Mouse (Mus musculus) hindlimb bud, embryonic 11.5 days (tissue): ENCODE measurements at regions not wholly inside any gene's neighbourhood (a gene's known extent, or its start where the extent isn't known, plus 50 kb on each side); places are given as distances from the start of the nearest gene placed in this dataset.

Source experiments
- DNase-seq: peaks from one replicate; pipeline ENCODE4 v3.0.0-alpha.2; 2012; ENCODE audit warnings: low read depth, low spot score; ENCODE audit errors: extremely low spot score

GRCm38 (mm10) chr6:31212694-31213093, 185.8 kb upstream of the Mkln1 start:
- DNase-seq = no peak

- DNase-seq = no peak
Measured at GRCm38 (mm10) chr6:31213161-31213560, 185.4 kb upstream of the Mkln1 start.

GRCm38 (mm10) chr6:31215661-31216060, 182.9 kb upstream of the Mkln1 start:
- DNase-seq = no peak

GRCm38 (mm10) chr6:31216206-31217059, 182.1 kb upstream of the Mkln1 start:
- no peak for DNase-seq

GRCm38 (mm10) chr6:31217060-31217541, 181.4 kb upstream of the Mkln1 start:
- DNase-seq = no peak

GRCm38 (mm10) chr6:31217641-31218138, 180.8 kb upstream of the Mkln1 start:
- DNase-seq = no peak

GRCm38 (mm10) chr6:31218139-31218750, 180.3 kb upstream of the Mkln1 start:
- DNase-seq = no peak

- no peak for DNase-seq
Measured at GRCm38 (mm10) chr6:31218880-31219279, 179.7 kb upstream of the Mkln1 start.

GRCm38 (mm10) chr6:31219736-31220135, 178.8 kb upstream of the Mkln1 start:
- no peak for DNase-seq

GRCm38 (mm10) chr6:31220184-31220931, 178.2 kb upstream of the Mkln1 start:
- DNase-seq = no peak

GRCm38 (mm10) chr6:31221490-31221889, 177.0 kb upstream of the Mkln1 start:
- DNase-seq = no peak

- DNase-seq = no peak
Measured at GRCm38 (mm10) chr6:31222024-31222579, 176.4 kb upstream of the Mkln1 start.

GRCm38 (mm10) chr6:31227406-31227805, 171.1 kb upstream of the Mkln1 start:
- DNase-seq = no peak

- no peak for DNase-seq
Measured at GRCm38 (mm10) chr6:31228061-31228460, 170.5 kb upstream of the Mkln1 start.

GRCm38 (mm10) chr6:31231821-31232220, 166.7 kb upstream of the Mkln1 start:
- no peak for DNase-seq

- no peak for DNase-seq
Measured at GRCm38 (mm10) chr6:31233252-31233993, 165.1 kb upstream of the Mkln1 start.

GRCm38 (mm10) chr6:31240051-31240450, 158.5 kb upstream of the Mkln1 start:
- DNase-seq = no peak

GRCm38 (mm10) chr6:31250526-31250925, 148.0 kb upstream of the Mkln1 start:
- no peak for DNase-seq

- DNase-seq = no peak
Measured at GRCm38 (mm10) chr6:31253251-31253935, 145.1 kb upstream of the Mkln1 start.
